Mouse (Mus musculus): ENCODE results near the gene Exoc6. TPM values are rescaled to one million over a fixed set of nuclear protein-coding genes. Genes with fewer than 3 reads are reported as not detected.

Gene Exoc6
- polyA plus RNA-seq, 1 experiment from 2014 or later = 23.3 TPM

- Histone ChIP-seq H3K4me2 (replicated peaks; ENCODE audit: low read depth) (no peak overlapping the region), H3K4me1 (replicated peaks; ENCODE audit: control insufficient read depth, insufficient read depth, low read length) (no peaks in the 10 kb centered on the region), H3K27me3 (replicated peaks; ENCODE audit: control insufficient read depth, insufficient read depth, low read length) (peaks cover 42% of the 10 kb centered on the region), H3K27ac (ENCODE audit: low read depth, low read length) (no peak overlapping the region), H3K9me3 (ENCODE audit: control insufficient read depth) (no peaks in the 10 kb centered on the region), H3K9ac (ENCODE audit: low read depth, low read length) (no peak overlapping the region), H3K4me3 (ENCODE audit: low read depth, low read length) (no peak overlapping the region), H3K36me3 (ENCODE audit: control insufficient read depth, insufficient read depth) (no peaks in the 10 kb centered on the region)
- TF ChIP-seq CTCF (IDR thresholded peaks at IDR 0.05; ENCODE audit: low read depth) = no peak
- ATAC-seq = no peak
- WGBS = 58% methylated on average over 21 of the region's 21 CpGs
Observed at GRCm38 (mm10) chr19:37702377-37703076, 152.3 kb downstream of the Exoc6 start.

GRCm38 (mm10) chr19:37703902-37704509 is 153.8 kb downstream of the Exoc6 start:
- Histone ChIP-seq H3K9me3 (ENCODE audit: control insufficient read depth) (no peaks in the 10 kb centered on the region), H3K27ac (ENCODE audit: low read depth, low read length) (no peak overlapping the region), H3K36me3 (ENCODE audit: control insufficient read depth, insufficient read depth) (no peaks in the 10 kb centered on the region), H3K9ac (ENCODE audit: low read depth, low read length) (no peak overlapping the region), H3K27me3 (replicated peaks; ENCODE audit: control insufficient read depth, insufficient read depth, low read length) (peaks cover 27% of the 10 kb centered on the region), H3K4me2 (replicated peaks; ENCODE audit: low read depth) (no peak overlapping the region), H3K4me1 (replicated peaks; ENCODE audit: control insufficient read depth, insufficient read depth, low read length) (no peaks in the 10 kb centered on the region), H3K4me3 (ENCODE audit: low read depth, low read length) (no peak overlapping the region)
- peak; percentile 91 for TF ChIP-seq CTCF (IDR thresholded peaks at IDR 0.05; ENCODE audit: low read depth)
- 2% methylated on average over 3 of the region's 3 CpGs for WGBS
- no peak for ATAC-seq

DNA sequence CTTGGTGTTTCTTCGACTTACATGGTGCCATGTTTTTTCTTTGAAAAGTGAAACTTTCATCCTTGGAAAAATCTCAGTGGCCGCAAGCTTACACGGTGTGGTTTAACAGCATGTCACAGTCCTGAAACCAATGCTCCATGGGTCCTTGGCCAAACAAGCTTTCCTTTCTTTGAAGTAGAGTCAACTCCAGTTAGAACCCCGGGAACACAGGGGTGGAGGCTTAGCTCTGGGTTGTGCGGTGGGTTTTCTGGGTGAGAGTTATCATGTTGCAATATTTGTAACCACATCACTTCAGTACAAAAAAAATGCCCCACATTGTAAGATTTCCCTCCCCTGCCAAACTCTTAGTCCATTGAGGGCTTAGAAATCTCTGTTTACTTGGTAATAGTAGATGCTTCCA is 155.5 kb downstream of the Exoc6 start:
- Histone ChIP-seq H3K4me2 (replicated peaks; ENCODE audit: low read depth) (no peak overlapping the region), H3K9me3 (ENCODE audit: control insufficient read depth) (no peaks in the 10 kb centered on the region), H3K4me3 (ENCODE audit: low read depth, low read length) (no peak overlapping the region), H3K4me1 (replicated peaks; ENCODE audit: control insufficient read depth, insufficient read depth, low read length) (no peaks in the 10 kb centered on the region), H3K9ac (ENCODE audit: low read depth, low read length) (no peak overlapping the region), H3K27me3 (replicated peaks; ENCODE audit: control insufficient read depth, insufficient read depth, low read length) (peaks cover 13% of the 10 kb centered on the region; the same call in 1 of the 2 replicates), H3K27ac (ENCODE audit: low read depth, low read length) (no peak overlapping the region), H3K36me3 (ENCODE audit: control insufficient read depth, insufficient read depth) (no peaks in the 10 kb centered on the region)
- 91% methylated on average over 5 of the region's 5 CpGs for WGBS
- no peak for TF ChIP-seq CTCF (IDR thresholded peaks at IDR 0.05; ENCODE audit: low read depth)
- ATAC-seq = no peak

DNA sequence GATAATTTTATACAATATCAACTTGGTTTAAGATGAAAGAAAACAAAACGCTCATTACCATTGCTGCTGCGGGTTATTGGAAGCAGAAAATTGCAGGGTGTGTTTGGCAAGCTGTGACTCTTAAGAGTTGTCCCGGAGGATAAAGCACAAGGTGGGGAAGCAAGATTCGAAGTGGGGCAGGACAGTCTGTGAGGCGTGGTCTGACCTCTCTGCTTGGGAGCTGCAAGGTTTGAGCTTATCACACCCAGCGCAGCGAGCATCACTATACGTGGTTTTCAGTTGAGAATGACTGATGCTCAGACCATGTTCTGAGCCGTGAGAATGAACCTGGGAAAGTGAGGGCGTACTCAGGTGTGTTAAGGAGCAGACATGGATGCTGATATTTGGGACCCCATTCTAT is 164.5 kb downstream of the Exoc6 start:
- ATAC-seq = no peak
- H3K27ac ChIP-seq (ENCODE audit: low read depth, low read length) = no peak overlapping the region
- 63% methylated on average over 10 of the region's 10 CpGs for WGBS
- H3K4me1 ChIP-seq (replicated peaks; ENCODE audit: control insufficient read depth, insufficient read depth, low read length) = no peaks in the 10 kb centered on the region
- no peaks in the 10 kb centered on the region for H3K9me3 ChIP-seq (ENCODE audit: control insufficient read depth)
- H3K36me3 ChIP-seq (ENCODE audit: control insufficient read depth, insufficient read depth) = no peaks in the 10 kb centered on the region
- TF ChIP-seq CTCF (IDR thresholded peaks at IDR 0.05; ENCODE audit: low read depth) = no peak
- no peak overlapping the region for H3K4me2 ChIP-seq (replicated peaks; ENCODE audit: low read depth)
- no peak overlapping the region for H3K9ac ChIP-seq (ENCODE audit: low read depth, low read length)
- no peak overlapping the region for H3K4me3 ChIP-seq (ENCODE audit: low read depth, low read length)
- H3K27me3 ChIP-seq (replicated peaks; ENCODE audit: control insufficient read depth, insufficient read depth, low read length) = no peaks in the 10 kb centered on the region

DNA sequence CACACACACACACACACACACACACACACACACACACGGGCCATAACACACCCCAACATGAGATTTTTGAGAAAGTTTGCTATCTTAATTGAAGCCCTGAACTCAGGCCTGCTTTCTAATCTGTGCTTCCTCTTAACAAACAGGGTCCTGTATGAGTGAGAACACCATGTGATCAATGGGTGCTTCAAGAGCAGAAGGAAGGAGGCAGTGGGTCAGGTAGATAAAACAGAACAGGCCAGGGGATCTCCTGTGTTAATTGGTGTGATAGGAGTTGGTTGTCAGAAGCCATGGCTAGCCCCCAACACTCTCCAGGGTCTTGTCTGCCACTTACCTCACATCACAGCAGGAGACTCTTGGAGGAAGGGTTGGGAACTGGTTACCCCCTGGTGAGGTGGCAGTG is 165.8 kb downstream of the Exoc6 start:
- no peak overlapping the region for H3K27ac ChIP-seq (ENCODE audit: low read depth, low read length)
- no peaks in the 10 kb centered on the region for H3K9me3 ChIP-seq (ENCODE audit: control insufficient read depth)
- no peak for ATAC-seq
- H3K27me3 ChIP-seq (replicated peaks; ENCODE audit: control insufficient read depth, insufficient read depth, low read length) = no peaks in the 10 kb centered on the region
- no peaks in the 10 kb centered on the region for H3K36me3 ChIP-seq (ENCODE audit: control insufficient read depth, insufficient read depth)
- no peak overlapping the region for H3K4me2 ChIP-seq (replicated peaks; ENCODE audit: low read depth)
- TF ChIP-seq CTCF (IDR thresholded peaks at IDR 0.05; ENCODE audit: low read depth) = no peak
- H3K4me3 ChIP-seq (ENCODE audit: low read depth, low read length) = no peak overlapping the region
- H3K4me1 ChIP-seq (replicated peaks; ENCODE audit: control insufficient read depth, insufficient read depth, low read length) = no peaks in the 10 kb centered on the region
- WGBS = 52% methylated on average over 1 of the region's 1 CpGs
- H3K9ac ChIP-seq (ENCODE audit: low read depth, low read length) = no peak overlapping the region

GRCm38 (mm10) chr19:37716524-37717175 is 166.4 kb downstream of the Exoc6 start:
- no peak overlapping the region for H3K4me3 ChIP-seq (ENCODE audit: low read depth, low read length)
- no peak overlapping the region for H3K9ac ChIP-seq (ENCODE audit: low read depth, low read length)
- no peak overlapping the region for H3K4me2 ChIP-seq (replicated peaks; ENCODE audit: low read depth)
- H3K36me3 ChIP-seq (ENCODE audit: control insufficient read depth, insufficient read depth) = no peaks in the 10 kb centered on the region
- H3K4me1 ChIP-seq (replicated peaks; ENCODE audit: control insufficient read depth, insufficient read depth, low read length) = no peaks in the 10 kb centered on the region
- no peak overlapping the region for H3K27ac ChIP-seq (ENCODE audit: low read depth, low read length)
- no peaks in the 10 kb centered on the region for H3K9me3 ChIP-seq (ENCODE audit: control insufficient read depth)
- no peaks in the 10 kb centered on the region for H3K27me3 ChIP-seq (replicated peaks; ENCODE audit: control insufficient read depth, insufficient read depth, low read length)
- whole genome bisulfite sequencing = 78% methylated on average over 12 of the region's 12 CpGs
- ATAC-seq = no peak
- TF ChIP-seq CTCF (IDR thresholded peaks at IDR 0.05; ENCODE audit: low read depth) = no peak

All from intestine, postnatal 0 days (tissue).